Mouse (Mus musculus) thymus, postnatal 10 days (tissue): ENCODE data around the gene Kptn.
A peak's percentile ranks its signal among the peaks of the same experiment; 100 is the strongest.

Experiments used
- DNase-seq, 2 experiments: peaks; one replicate each; pipeline ENCODE4 v3.0.0; 2021; ENCODE audit warnings: low spot score in 2 of 2

Kptn gene

DNA sequence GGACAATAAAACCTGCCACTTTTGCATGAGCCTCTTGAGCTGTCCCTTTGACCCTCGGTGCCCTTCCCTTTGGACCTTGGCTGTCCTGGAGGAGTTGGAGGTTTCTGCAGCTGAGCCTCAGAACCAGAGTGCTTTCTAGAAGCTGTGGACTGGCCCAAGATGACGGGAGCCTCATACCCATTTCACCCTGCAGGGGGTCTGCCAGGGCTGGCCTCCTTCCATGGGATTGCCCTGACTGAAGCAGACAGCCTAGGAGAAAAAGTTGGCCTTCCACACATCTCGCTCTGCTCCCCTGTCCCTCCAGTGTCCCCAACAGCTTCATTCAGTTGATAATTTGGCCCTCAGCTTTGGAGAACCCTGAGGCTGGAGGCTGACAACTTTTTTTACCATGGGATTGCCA is 2.6 kb upstream of the Kptn start:
- no peak for DNase-seq

DNA sequence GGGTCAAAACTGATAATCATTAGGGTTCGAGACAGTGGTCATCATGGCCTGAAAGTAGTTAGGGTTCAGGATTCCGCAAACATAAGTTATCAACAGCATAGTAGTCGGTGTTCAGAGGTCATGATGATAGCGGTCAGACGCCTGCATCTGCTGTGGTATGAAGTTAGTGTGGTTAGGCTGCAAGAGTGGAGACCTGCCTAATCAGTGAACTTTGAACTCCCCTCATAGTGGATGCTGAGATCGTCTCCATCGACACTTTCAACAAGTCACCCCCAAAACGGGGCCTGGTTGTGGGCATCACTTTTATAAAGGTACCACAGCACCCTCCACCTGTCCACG is 536 bp downstream of the Kptn start:
- DNase-seq, result no peak

DNA sequence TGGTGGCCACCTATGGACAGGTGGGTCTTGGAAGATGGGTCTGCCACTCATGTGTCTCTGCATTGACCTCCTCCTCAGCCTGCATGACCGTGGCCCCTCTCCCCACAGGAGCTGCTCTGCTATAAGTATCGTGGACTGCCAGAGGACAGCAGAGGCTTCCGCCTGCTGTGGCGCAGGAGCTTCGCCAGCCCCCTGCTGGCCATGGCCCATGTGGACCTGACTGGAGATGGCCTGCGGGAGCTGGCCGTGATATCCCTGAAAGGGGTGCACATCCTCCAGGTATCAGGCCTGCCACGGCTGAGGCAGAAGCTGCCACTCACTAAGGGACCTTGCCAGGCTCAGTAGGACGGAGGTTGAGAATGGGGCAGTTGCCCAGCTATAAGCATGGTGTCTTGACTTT is 6.1 kb downstream of the Kptn start:
- no peak for DNase-seq

DNA sequence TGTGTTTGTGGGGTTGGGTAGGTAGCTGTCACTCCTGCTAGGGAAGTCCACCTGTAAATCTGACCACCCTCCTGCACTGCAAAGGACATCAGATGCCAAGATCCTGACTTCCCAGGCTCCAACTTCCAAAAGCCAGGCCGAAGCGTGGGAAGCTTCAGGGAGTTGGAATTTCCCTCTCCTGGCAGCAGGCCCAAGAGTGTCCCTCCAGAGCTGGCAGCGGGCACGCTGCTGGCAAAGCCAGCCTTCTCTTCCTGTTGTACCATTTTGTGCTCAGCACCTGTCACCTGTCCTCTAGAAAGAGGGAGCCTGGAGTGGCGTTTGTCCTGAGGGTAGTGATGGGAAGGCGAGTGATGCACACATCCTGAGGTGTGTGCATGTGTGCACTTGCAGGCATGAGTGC is 8.6 kb downstream of the Kptn start:
- no peak for DNase-seq

DNA sequence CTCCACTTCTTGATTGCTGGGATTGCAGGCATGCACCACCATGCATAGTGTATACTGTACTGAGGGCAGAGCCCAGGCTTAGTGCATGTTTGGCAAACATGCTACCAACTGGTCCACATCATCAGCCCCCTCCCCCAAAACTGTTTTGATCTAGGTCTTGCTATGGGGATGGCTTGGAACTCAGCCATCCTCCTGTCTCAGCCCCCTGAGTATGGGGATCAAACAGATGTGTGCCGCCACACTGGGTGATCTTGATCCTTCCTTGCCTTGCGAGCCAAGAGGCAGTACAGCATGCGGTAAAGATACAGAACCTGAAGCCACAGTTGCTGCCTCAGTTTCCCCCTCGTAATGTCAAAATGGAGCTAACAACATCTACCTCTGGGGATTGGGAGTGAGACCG is 9.2 kb downstream of the Kptn start:
- DNase-seq, result no peak

DNA sequence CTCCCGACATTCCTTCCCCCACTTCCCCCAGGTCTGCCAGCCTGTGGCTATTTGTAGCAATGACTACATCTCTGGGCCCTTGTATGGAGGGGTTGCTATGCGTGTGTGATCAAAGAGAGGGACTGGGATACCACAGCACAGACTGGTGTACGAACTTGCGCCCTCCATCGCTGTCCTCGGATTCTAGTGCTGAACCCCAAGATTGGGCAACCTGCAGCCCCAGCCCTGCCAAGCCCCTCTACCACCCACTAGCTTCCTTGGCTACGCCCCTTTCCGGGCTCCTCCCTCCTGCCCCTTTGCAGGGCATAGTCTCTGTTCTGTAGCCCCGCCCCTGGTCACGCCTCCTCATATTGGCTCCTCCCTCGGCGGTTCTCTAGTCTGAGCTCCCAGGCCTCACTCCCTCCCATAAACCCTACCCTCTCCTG is 9.7 kb downstream of the Kptn start, which contains the start of gene Slc8a2:
TSS of gene Slc8a2 (plus strand) at position 406 of the 425 bp plus-strand sequence.
- peak; percentile 44 to 49 for DNase-seq

DNA sequence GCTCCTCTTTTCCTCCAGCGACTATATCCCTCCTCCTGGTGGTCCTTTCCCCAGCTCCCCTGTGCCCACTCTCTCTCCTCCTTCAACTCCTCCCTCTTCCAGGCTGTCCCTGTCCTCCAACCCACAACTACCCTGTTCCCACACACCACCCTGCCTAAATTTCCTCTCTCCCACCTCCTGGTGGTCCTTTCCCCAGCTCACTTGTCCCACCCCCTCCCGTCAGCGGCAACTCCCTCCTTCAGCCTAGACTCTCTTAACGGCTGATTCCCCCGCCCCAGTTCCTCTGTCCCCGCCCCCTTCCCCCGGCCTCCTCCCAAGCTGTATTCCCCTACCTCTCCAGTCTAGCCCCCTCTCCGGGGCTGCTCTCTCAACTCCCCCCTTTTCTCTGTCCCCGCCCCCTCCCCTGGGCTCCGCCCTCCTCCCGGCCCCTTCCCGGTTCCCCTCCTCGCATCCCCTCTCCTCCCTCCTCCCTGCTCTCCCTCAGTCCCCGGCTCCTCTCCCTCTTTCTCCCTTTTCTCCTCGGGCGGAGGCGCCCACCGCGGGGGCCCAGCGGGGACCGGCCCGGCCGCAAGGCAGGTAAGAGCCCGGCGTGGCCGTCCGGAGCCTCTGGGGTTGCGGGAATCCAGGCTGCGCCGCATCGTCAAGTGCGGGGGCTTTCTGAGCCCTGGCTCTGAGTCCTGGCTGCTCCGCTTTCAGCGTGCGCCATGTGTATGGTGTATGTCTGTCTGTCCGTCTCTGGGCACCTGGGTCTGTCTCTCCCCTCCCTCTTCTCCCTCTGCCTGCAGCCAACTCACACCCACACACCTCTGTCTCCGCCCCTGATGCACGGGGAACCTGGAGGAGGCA is 10.4 kb downstream of the Kptn start:
- DNase-seq, result no peak

DNA sequence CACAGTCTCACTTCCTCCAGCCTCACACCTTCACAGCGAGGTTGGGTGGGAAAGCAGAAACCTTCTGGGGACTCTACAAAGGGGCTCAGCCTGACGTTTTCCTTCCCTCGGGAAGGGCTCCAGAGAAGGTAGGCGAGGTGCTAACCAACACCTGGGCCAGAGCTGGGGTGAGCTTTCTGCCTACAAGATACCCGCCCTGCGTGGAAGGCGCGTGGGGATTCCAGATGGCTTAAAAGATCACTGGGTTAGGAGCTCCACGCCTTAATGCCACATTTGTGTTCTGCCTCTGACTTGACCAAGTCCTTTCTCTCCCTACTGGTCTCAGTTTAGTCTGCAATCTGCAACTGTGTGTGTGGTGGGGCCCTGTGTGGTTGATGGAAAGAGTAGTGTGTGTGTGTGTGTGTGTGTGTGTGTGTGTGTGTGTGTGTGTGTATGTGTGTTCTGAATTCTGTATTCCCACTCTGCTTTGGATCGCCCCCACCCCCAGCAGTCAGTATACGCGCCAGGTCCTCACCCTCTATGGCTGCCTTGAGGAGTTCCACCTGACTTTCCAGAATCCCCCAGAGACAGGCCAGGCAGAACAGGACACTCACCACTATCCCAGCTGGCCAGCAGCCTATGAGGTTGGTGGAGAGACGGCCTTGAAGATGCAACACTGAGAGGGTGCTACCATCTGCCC is 11.4 kb downstream of the Kptn start:
- DNase-seq, result no peak

DNA sequence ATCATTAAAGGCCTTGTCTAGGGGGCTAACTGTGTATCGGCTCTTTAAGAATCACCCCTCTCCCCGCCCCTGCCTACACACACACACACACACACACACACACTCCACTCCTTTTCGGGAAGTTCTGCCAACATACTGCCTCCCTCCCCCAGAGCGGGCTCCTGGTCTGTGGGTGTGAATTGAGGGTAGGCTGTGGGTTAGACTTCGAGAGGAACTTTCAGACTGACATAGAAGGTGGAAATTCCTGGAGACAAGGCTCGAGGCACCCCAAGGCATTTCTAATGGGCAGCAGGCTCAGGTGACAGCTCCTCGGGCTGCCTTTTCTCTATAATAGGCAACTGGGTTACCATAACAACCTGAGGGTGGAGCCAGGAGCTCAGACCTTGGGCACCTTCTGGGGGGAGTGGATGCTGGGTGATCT is 12.5 kb downstream of the Kptn start:
- DNase-seq, result no peak

DNA sequence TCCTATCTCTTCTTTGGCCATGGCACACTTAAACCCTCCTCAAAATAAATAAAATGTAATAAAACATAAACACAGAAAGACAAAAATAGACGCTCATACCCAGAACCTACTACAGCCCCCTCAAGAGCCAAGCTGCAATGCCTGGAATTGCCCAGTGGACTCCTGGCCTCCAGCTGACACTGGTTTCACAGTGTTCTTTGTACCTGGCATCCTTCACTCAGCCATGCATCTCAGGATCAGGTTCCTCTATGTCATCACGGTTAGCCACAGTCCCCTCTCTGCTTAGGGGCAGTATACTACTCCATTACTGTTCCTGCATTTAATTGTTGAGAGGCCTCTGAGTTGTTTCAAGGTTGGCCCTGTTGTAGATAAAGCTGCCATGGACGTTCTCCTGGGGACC is 13.2 kb downstream of the Kptn start:
- DNase-seq, result no peak

DNA sequence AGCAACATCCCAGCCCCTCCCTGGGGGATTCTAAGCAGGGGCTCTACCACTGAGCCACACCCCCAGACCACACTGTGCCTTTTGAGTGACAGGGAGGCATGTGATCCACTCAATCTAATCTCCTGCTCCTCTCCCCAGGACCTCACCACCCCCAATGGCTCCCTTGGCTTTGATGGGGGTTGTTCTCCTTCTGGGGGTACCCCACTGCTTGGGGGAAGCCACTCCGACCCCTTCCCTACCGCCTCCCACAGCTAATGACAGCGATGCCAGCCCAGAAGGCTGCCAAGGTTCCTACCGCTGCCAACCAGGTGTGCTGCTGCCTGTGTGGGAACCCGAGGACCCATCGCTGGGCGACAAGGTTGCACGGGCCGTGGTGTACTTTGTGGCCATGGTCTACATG is 14.0 kb downstream of the Kptn start:
- no peak for DNase-seq

DNA sequence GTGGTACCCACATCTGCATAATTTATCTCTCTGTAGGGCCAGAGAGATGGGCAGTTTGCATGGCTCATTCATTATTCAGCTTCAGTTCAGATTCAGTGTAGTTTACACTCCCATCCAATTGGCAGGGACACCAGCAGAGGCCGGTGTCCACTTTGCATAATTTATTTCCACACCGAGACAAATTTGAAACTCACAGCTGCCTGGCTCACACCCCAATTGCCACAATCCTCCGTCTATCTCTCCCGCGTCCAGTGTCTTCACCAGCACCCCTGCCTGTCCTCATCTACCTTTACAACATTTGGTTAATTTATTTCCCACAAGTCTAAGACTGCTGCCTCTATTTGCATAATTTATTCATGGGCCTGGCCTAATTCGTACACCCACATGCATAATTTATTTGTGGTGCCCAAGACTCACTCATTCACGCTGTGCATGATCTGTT is 15.3 kb downstream of the Kptn start:
- DNase-seq, result no peak

DNA sequence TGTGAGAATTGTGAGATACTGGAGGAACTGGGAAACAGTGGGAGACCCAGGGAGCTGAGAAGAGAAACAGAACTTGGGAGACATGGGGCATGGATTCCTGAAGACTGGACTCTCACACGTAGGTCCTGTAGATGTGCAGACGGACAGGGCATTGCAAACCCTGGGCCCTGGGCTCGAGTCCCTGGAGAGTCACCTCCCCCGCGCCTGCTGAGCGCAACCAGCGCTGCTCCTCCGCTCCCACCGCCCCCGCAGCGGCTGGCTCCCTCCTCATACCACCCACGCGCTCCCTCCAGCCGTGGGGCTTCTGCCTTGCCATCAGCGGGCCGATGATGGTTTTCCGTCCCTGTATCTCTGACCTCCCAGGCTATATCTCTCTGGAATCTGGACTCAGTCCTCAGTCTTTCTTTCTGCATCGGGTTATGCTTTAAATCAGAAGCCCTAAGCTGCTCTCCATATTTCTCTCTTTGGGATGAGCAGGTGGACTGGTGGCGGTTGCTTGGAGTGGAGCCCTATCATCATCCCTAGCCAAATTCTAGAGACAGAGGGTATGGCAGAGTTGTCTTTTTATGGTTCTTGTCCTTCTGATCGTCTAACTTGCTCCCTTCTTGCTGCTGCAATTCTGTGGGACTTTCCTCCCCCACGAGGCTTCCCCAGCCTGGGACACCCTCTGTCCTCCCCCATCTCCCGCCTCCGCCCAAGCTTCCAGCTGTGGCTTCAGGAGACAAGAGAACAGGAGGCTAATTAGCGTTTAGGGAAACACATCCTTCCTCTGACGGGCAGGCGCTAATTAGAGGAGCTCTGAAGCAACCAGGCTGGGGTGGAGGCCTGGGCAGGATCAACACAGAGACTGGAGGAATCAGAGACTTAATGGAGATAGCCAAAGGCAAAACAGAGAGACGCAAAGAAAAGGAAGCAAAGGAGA is 27.1 kb downstream of the Kptn start:
- no peak for DNase-seq

DNA sequence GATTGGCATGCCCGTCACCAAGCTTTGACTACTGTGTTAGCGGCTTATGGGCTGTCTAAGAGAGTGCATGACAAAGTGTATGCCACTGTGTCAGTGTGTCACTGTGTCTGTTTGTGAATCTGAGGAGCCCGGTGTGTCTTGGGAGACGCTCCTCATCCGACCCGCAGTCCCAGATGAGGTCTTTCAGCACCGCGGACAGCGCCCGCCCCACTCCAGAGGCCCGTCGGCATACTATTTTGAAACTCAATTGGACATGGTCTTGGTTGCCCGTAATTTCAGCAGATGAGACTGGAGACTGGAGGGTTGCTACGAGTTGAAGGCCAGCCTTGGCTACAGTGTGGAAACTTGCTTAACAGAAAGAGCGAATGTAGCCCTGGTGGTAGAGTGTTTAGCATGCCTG is 27.9 kb downstream of the Kptn start:
- peak in 1 of 2 experiments; percentile 68 for DNase-seq

DNA sequence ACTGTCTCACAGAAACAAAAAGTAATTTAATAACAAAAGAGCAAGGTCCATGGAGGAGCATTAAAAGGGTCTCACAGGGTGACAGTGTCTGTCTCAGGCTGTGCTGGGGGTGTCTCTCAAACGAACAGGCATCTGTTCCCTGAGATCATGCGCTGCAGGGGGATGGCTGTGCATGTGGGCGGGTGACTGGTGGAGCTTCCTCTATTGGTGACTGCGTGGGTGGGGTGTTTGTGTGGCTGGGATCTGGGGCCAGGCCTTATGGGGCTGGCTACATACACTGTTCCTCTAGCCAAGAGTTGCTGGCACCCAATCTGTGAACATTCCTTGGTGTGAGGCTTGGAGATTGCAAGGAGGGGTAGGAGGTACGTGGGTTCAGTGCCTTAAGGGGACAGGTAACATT is 29.5 kb downstream of the Kptn start:
- DNase-seq, result no peak

DNA sequence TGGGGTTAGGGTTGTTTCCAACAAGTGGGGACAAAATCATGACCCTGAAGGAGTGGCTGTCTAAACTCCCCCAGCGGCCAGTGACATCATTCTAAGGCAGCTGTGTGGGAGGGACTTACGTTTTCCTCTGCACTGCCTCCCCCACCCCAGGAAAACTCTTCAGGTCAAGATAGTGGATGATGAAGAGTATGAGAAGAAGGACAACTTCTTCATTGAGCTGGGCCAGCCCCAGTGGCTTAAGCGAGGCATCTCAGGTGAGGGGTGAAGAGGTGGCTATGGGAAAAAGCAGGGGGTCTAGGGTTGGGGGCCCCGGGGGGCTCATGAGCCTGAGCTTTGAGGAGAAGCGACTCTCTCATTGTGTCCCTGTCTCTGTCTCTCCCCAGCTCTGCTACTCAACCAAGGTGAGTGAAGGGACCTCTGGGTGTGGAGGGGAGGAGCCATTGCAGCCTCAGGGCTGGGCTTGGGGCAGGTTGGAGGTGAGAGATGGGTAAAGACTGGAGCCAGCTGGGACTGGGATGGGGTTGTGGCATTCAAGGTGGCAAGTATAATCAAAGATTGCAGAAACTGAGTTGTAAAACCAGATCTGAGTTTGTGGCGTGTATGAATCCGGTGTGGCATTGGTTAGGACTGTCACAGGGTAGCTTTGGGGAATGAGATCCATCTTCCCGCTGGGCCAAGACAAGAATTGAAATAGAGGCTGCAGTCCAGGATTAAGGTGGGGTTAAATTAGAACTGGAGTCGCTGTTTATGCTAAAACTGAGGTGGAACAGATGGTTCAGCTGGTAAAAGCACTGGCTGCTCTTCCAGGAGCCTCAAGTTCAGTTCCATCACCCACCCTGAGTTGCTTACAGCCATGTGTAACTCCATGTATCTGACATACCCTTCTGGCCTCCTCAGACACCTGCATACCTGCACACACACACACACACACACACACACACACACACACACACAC is 30.8 kb downstream of the Kptn start:
- no peak for DNase-seq

DNA sequence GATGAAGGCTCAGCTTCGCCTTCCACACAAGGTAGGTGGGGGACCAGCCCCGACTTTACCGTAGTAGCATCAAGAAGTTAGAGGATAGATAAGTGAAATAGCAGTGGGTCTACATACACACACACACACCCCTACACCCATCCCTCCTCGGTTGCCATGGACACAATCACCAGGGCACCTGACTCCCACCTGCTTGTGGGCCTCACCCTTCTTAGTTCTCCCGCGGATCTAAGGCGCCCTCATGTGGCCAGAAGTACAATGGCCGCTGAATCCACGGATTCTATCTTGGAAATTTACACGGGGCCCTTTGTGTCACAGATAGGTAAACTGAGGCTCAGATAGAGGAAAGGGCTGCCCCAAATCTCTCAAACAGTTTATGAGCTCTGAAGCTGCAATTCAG is 33.8 kb downstream of the Kptn start:
- DNase-seq, result peak; percentile 10 to 47

DNA sequence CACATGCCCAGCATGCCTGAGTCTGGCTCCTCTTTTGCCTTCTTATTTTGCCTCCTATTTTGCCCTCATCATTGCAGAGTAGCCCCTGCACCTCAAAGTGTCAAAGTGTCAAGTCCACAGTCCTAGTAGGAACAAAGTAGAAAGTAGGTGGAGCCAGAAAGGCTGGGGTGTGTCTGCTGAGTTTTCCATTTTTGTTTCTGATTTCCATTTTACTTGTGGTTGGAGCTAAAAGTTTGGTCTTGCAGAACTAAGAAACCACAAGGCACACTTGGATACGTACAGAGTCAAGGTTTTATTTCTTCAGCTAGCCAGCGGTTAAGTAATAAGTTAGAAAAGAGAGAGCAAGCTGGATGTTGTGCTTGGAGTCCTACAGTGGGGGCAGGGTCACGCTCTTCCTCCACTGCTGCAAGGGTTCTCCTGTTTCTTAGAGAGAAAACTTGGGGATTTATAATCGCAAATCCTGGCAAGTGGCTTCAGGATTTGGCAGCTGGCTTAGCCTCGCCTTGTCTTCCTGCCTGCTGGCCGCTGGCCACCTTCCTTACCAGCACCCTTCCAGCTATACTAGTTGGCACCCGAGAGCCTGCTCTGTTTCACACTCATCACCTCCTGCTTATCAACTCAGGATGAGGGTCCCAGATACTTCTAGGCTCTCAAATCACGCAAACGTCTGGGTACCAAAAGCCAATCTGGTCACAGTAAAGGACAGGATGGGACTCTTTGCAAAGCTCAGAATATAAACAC is 35.6 kb downstream of the Kptn start:
- DNase-seq, result no peak

DNA sequence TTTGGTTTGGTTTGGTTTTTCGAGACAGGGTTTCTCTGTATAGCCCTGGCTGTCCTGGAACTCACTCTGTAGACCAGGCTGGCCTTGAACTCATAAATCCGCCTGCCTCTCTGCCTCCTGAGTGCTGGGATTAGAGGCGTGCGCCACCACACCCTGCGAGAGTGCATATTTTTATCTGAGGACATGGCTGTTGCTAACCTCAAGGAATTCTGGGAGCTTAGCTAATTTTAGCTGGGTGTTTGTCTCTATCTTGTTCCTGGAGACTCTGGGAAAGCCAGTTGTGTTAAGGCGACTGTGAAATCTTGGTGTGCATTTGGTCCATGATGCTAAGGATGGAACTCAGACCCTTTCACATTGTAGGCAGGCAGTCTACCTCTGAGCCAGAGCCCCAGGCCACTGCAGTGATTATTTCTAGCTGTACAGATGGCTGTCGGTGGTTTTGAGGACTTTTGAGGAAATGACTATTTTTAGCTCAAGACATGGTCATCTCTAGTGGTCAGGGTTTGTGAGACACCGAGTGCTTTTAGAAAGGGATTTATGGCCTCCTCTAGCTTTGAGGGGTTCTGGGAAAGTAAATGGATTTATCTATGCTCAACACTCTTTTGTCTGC is 36.5 kb downstream of the Kptn start:
- no peak for DNase-seq

DNA sequence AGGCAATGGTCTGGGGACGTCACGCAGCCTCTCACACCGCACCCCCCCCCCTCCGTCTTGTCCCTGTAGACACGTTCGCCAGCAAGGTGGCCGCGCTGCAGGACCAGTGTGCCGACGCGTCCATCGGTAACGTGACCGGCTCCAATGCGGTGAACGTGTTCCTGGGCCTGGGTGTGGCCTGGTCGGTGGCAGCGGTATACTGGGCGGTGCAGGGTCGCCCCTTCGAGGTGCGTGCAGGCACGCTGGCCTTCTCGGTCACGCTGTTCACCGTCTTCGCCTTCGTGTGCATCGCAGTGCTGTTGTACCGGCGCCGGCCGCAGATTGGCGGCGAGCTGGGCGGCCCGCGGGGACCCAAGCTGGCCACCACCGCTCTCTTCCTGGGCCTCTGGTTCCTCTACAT is 39.0 kb downstream of the Kptn start:
- DNase-seq, result no peak
